Mouse (Mus musculus) liver, adult 2 months (tissue): Measurements from ENCODE around the gene Cbx4. TPM values are rescaled to one million over a fixed set of nuclear protein-coding genes. Genes with fewer than 3 reads are reported as not detected.

Source experiments
- DNase-seq: peaks from one replicate; pipeline ENCODE4 v3.0.0-alpha.2; 2011; ENCODE audit warnings: low read depth, low spot score; ENCODE audit errors: extremely low read depth
- H3K27ac ChIP-seq: fragments of 200-500 bp; replicated peaks from 2 replicates; pipeline ENCODE4 v1.5.1; 2012; ENCODE audit warnings: low read depth, mild to moderate bottlenecking, control low read depth, inconsistent platforms, low read length; ENCODE audit not compliant: insufficient read depth
- H3K27me3 ChIP-seq: fragments of 200-500 bp; 2 replicates; pipeline ENCODE4 v1.6.1; 2012; ENCODE audit warnings: mild to moderate bottlenecking, moderate library complexity, low read length, inconsistent platforms; ENCODE audit not compliant: control insufficient read depth, insufficient read depth
- H3K36me3 ChIP-seq: fragments of 200-500 bp; 2 replicates; pipeline ENCODE4 v1.6.1; 2012; ENCODE audit warnings: low read length, inconsistent platforms; ENCODE audit not compliant: control insufficient read depth, insufficient read depth
- H3K4me1 ChIP-seq: fragments of 200-500 bp; 2 replicates; pipeline ENCODE4 v1.6.1; 2011; ENCODE audit warnings: low read length; ENCODE audit not compliant: control insufficient read depth, insufficient read depth
- H3K4me3 ChIP-seq: fragments of 200-500 bp; 2 replicates; pipeline ENCODE4 v1.5.1; 2011; ENCODE audit warnings: low read depth, mild to moderate bottlenecking, control low read depth, low read length, moderate library complexity; ENCODE audit not compliant: insufficient read depth
- H3K79me2 ChIP-seq: fragments of 200-500 bp; 2 replicates; pipeline ENCODE4 v1.6.1; 2012; ENCODE audit warnings: inconsistent platforms, mild to moderate bottlenecking, low read length, moderate library complexity; ENCODE audit not compliant: control insufficient read depth, insufficient read depth
- H3K9ac ChIP-seq: fragments of 200-500 bp; 2 replicates; pipeline ENCODE4 v1.6.1; 2012; ENCODE audit warnings: low read depth, mild to moderate bottlenecking, control low read depth, inconsistent platforms, low read length
- CTCF ChIP-seq: fragments of 200-500 bp; IDR thresholded peaks from 2 replicates; pipeline ENCODE4 v1.5.1; 2011; ENCODE audit warnings: low read depth, low read length, control low read depth
- POLR2A ChIP-seq: fragments of 200-500 bp; IDR thresholded peaks from 2 replicates; pipeline ENCODE4 v1.6.1; 2011; ENCODE audit warnings: low read length, control low read depth; ENCODE audit not compliant: insufficient read depth; ENCODE audit errors: extremely low read depth
- WGBS: fragments of 180-500 bp; shearing (Covaris S2); methylation state at CpG from one replicate; pipeline ENCODE4 v1.1.7; 2018; 5-methylcytosine and 5-hydroxymethylcytosine counted together
- polyA plus RNA-seq: library from polyadenylated mRNA; depleted of rRNA; stranded (reverse); fragments of >200 nt; gene quantifications from 2 replicates; pipeline ENCODE4 v1.2.3, GENCODE M21; 2012
- total RNA-seq: library from RNA; depleted of rRNA; stranded (reverse); fragments of >200 nt; gene quantifications from 2 replicates; pipeline ENCODE4 v1.2.3, GENCODE M21; 2014

Gene Cbx4
- total and polyA plus RNA-seq, 2 experiments: 2.9 to 8.2 TPM

- Histone ChIP-seq H3K4me1 (peaks cover 26% of the 10 kb centered on the region), H3K36me3 (no peaks in the 10 kb centered on the region), H3K4me3 (peak overlapping the region; percentile 61), H3K27ac (peak overlapping the region; percentile 93), H3K9ac (peak overlapping the region; percentile 84), H3K79me2 (no peaks in the 10 kb centered on the region), H3K27me3 (peaks cover 4% of the 10 kb centered on the region; the same call in 1 of the 2 replicates)
- DNase-seq: peak; percentile 91
- TF ChIP-seq POLR2A (peak; percentile 74), CTCF (peak; percentile 66)
- 5% methylated on average over 41 of the region's 41 CpGs for WGBS
These were observed 41.3 kb downstream of the Cbx4 start for GRCm38 (mm10) chr11:119044551-119045337.

- Histone ChIP-seq H3K9ac (peak overlapping the region; percentile 13; the same call in 1 of the 2 replicates), H3K27ac (no peak overlapping the region), H3K4me3 (no peak overlapping the region), H3K79me2 (no peaks in the 10 kb centered on the region), H3K27me3 (peaks cover 4% of the 10 kb centered on the region; the same call in 1 of the 2 replicates), H3K36me3 (no peaks in the 10 kb centered on the region), H3K4me1 (peaks cover 27% of the 10 kb centered on the region)
- WGBS: 24% methylated on average over 10 of the region's 10 CpGs
- no peak for TF ChIP-seq POLR2A
- TF ChIP-seq CTCF: peak; percentile 64
- peak; percentile 31 for DNase-seq
These were observed 42.1 kb downstream of the Cbx4 start for GRCm38 (mm10) chr11:119043761-119044550.

- WGBS: 52% methylated on average over 4 of the region's 4 CpGs
These were observed 42.8 kb downstream of the Cbx4 start for GRCm38 (mm10) chr11:119043273-119043540.

GRCm38 (mm10) chr11:119042466-119043272, 43.4 kb downstream of the Cbx4 start:
- Histone ChIP-seq H3K27me3 (peaks cover 4% of the 10 kb centered on the region; the same call in 1 of the 2 replicates), H3K4me3 (no peak overlapping the region), H3K36me3 (no peaks in the 10 kb centered on the region; the same call in 1 of the 2 replicates), H3K27ac (no peak overlapping the region), H3K4me1 (peaks cover 27% of the 10 kb centered on the region), H3K9ac (no peak overlapping the region), H3K79me2 (no peaks in the 10 kb centered on the region)
- no peak for TF ChIP-seq CTCF
- no peak for TF ChIP-seq POLR2A
- peak; percentile 33 for DNase-seq
- 10% methylated on average over 52 of the region's 52 CpGs for WGBS

More at GRCm38 (mm10) chr11:119043273-119043540, 42.8 kb downstream of the Cbx4 start:
- Histone ChIP-seq H3K27ac (no peak overlapping the region), H3K79me2 (no peaks in the 10 kb centered on the region), H3K9ac (no peak overlapping the region), H3K4me3 (no peak overlapping the region), H3K4me1 (peaks cover 27% of the 10 kb centered on the region), H3K36me3 (no peaks in the 10 kb centered on the region; the same call in 1 of the 2 replicates), H3K27me3 (peaks cover 4% of the 10 kb centered on the region; the same call in 1 of the 2 replicates)
- TF ChIP-seq POLR2A (no peak), CTCF (no peak)
- DNase-seq: no peak

GRCm38 (mm10) chr11:119041750-119042465, 44.1 kb downstream of the Cbx4 start:
- peaks cover 26% of the 10 kb centered on the region for H3K4me1 ChIP-seq
- 0 out of 2 replicates have a peak, but pooled peaks cover 4% of the 10 kb centered on the region for H3K27me3 ChIP-seq
- peak overlapping the region; percentile 71; the same call in 1 of the 2 replicates for H3K4me3 ChIP-seq
- TF ChIP-seq CTCF: no peak
- no peak for TF ChIP-seq POLR2A
- WGBS: 2% methylated on average over 31 of the region's 31 CpGs
- H3K79me2 ChIP-seq: no peaks in the 10 kb centered on the region
- H3K36me3 ChIP-seq: no peaks in the 10 kb centered on the region; the same call in 1 of the 2 replicates
- no peak for DNase-seq
- H3K9ac ChIP-seq: peak overlapping the region; percentile 80; the same call in 1 of the 2 replicates
- no peak overlapping the region for H3K27ac ChIP-seq
